Mouse (Mus musculus) kidney, embryonic 16.5 days (tissue): ENCODE data around the gene Hrk. TPM values are rescaled to one million over a fixed set of nuclear protein-coding genes. Genes with fewer than 3 reads are reported as not detected.

Source experiments
- ATAC-seq: fragments of 200-750 bp; cut with Nextera tagmentation; 2 replicates; pipeline ENCODE4 v1.8.0; 2017; ENCODE audit warnings: moderate TSS enrichment; ENCODE audit not compliant: low FRiP score, low TSS enrichment
- H3K27ac ChIP-seq: fragments of 300-500 bp; sonication (generic); 2 replicates; pipeline ENCODE4 v1.5.1; 2014; ENCODE audit warnings: low read length
- H3K27me3 ChIP-seq: fragments of 300-500 bp; sonication (generic); 2 replicates; pipeline ENCODE4 v1.6.1; 2014; ENCODE audit warnings: low read length, control low read depth, mixed read lengths; ENCODE audit not compliant: insufficient read depth
- H3K36me3 ChIP-seq: fragments of 300-500 bp; sonication (generic); 2 replicates; pipeline ENCODE4 v1.6.1; 2014; ENCODE audit warnings: low read length, control low read depth, mixed read lengths; ENCODE audit not compliant: insufficient read depth
- H3K4me1 ChIP-seq: fragments of 300-500 bp; sonication (generic); 2 replicates; pipeline ENCODE4 v1.6.1; 2014; ENCODE audit warnings: low read length, control low read depth, mixed read lengths; ENCODE audit not compliant: insufficient read depth
- H3K4me2 ChIP-seq: fragments of 300-500 bp; sonication (generic); replicated peaks from 2 replicates; pipeline ENCODE4 v1.6.1; 2014; ENCODE audit warnings: low read depth, low read length
- H3K4me3 ChIP-seq: fragments of 300-500 bp; sonication (generic); 2 replicates; pipeline ENCODE4 v1.5.1; 2014; ENCODE audit warnings: mild to moderate bottlenecking, low read length
- H3K9ac ChIP-seq: fragments of 300-500 bp; sonication (generic); replicated peaks from 2 replicates; pipeline ENCODE4 v1.6.1; 2014; ENCODE audit warnings: low read length
- H3K9me3 ChIP-seq: fragments of 300-500 bp; sonication (generic); 2 replicates; pipeline ENCODE4 v1.6.1; 2016; ENCODE audit warnings: low read length, control low read depth
- WGBS: fragments of 180-500 bp; shearing (Covaris S2); extraction: QIAGEN DNeasy Blood & Tissue Kit; methylation state at CpG from one replicate; pipeline ENCODE4 v1.1.7; 2014; 5-methylcytosine and 5-hydroxymethylcytosine counted together
- polyA plus RNA-seq: library from polyadenylated mRNA; unstranded; fragments of >200 nt; fragmentation: Nextera tagmentation; extraction: Ambion mirVana; gene quantifications from 2 replicates; pipeline ENCODE4 v1.2.1, GENCODE M21; 2015

Gene Hrk
- polyA plus RNA-seq, 1 experiment from 2014 or later = 0.09 TPM

DNA sequence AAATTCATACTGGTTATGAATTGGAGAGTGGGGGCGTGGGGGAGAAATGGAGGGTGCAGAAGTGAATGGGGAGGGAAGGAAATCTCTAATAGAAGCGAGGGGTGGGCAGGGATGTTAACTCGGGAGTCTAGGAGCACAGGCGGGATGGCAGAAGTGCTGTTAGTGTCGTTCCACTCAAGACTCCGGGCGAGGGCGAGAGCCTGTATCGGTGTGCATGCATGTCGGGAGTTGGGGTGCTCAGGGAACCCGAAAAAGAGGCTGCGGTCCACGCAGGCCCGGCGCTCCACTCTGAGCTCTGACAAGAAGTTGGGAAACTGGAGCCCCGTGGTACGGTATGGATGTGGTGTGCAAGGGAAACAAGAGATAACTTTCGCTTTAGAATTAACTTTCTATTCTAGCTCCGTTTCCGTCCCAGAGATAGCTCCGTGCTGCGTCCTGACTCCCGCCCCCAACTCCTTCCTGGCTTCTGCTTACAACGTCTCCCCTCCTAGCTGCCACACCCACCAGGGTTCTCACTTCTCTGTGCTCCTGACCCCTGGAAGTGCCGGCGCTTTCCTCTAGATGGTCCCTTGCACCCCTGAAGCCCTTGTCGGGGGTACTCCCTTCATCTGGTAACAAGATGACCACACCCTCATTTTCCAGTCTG is 7.8 kb downstream of the Hrk start:
- Histone ChIP-seq H3K27ac (no peak overlapping the region), H3K36me3 (no peaks in the 10 kb centered on the region), H3K9me3 (peaks cover 5% of the 10 kb centered on the region; the same call in 1 of the 2 replicates), H3K4me3 (peak overlapping the region; percentile 45), H3K9ac (no peak overlapping the region), H3K4me2 (peak overlapping the region; percentile 53), H3K27me3 (peaks cover 71% of the 10 kb centered on the region), H3K4me1 (peaks cover 30% of the 10 kb centered on the region)
- WGBS = under 1% methylated on average over 27 of the region's 27 CpGs
- no peak for ATAC-seq

DNA sequence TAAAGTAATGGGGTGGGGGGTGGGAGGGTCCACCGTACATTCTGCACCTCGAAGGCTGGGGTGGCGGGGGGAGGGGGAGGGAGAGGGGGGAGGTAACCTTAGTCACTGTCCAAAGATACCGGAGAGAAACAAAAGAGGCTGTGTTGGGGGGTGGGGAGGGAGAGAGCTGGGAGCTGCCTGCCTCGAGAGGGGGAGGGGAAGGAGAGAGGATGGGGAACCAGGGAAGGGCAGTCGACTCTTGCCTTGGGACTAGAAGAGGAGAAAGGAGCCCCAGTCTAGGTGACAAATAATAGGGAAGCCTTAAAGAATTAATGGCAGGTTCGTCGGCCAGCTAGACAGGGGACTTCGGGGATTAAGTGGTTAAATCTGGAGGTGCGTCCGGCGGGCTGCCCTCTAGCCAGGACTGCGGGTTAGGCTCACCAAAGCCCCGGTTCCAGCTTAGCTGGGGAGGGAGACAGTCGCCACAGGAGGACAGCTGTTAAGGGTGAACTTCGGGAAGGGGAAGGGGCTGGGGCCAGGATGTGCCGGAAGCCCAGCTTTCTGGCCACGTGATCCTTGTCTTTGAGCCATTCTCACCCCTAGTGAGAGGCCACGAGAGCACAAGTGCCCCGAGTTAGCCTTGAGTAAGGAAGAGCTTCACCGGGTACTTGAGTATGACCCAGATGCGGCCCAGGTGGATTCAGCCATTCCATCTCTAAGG is 10.0 kb downstream of the Hrk start:
- H3K9ac ChIP-seq = no peak overlapping the region
- peaks cover 5% of the 10 kb centered on the region; the same call in 1 of the 2 replicates for H3K9me3 ChIP-seq
- WGBS = under 1% methylated on average over 21 of the region's 22 CpGs
- no peaks in the 10 kb centered on the region for H3K36me3 ChIP-seq
- H3K27ac ChIP-seq = no peak overlapping the region
- peak overlapping the region; percentile 52 for H3K4me2 ChIP-seq
- peaks cover 52% of the 10 kb centered on the region for H3K27me3 ChIP-seq
- peaks cover 26% of the 10 kb centered on the region for H3K4me1 ChIP-seq
- ATAC-seq = no peak
- H3K4me3 ChIP-seq = peak overlapping the region; percentile 37

DNA sequence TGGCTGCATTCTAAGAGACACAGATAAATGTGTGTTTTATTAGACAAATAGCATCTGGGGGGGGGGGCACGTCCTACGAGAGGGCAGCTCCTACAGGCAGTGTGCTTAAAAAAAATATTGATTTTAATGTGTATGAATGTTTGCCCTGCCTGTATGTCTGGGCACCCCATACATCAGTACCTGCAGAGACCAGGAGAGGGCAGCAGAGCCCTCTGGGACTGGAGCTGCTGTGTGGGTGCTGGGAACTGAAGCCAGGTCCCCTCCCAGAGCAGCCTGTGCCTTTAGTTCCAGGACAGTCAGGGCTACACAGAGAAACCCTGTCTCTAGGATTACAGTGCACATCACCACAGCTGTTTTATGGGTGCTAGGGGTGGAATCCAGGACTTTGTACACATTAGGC is 10.7 kb downstream of the Hrk start:
- H3K27ac ChIP-seq = no peak overlapping the region
- no peak overlapping the region for H3K9ac ChIP-seq
- peaks cover 45% of the 10 kb centered on the region for H3K27me3 ChIP-seq
- peaks cover 5% of the 10 kb centered on the region; the same call in 1 of the 2 replicates for H3K9me3 ChIP-seq
- no peak overlapping the region for H3K4me3 ChIP-seq
- ATAC-seq = no peak
- peaks cover 21% of the 10 kb centered on the region for H3K4me1 ChIP-seq
- no peaks in the 10 kb centered on the region for H3K36me3 ChIP-seq
- H3K4me2 ChIP-seq = no peak overlapping the region
- WGBS = 32% methylated on average over 2 of the region's 2 CpGs

DNA sequence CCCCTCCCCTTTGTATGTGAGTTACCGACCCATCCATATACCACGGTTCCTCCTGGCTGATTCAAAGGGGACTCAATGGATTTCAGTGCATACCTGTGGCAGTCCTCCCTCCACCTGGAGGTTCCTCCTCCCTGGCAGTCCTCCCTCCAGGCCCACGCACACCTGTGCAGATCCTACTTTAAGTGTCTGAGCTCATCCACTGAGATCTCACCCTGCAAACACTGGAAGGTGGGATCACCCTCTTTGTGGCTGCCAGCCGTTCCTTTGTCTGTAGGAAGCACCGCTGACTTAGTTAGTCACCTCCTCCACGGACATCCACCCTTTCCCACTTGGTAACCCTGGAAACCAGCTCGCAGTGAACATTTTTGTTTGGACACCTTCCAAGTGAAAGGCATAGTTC is 13.2 kb downstream of the Hrk start:
- Histone ChIP-seq H3K4me2 (no peak overlapping the region), H3K9ac (no peak overlapping the region), H3K4me3 (no peak overlapping the region), H3K9me3 (peaks cover 5% of the 10 kb centered on the region; the same call in 1 of the 2 replicates), H3K36me3 (no peaks in the 10 kb centered on the region), H3K27ac (no peak overlapping the region), H3K4me1 (peaks cover 6% of the 10 kb centered on the region; the same call in 1 of the 2 replicates), H3K27me3 (peaks cover 24% of the 10 kb centered on the region)
- ATAC-seq = no peak
- 73% methylated on average over 7 of the region's 7 CpGs for whole genome bisulfite sequencing

DNA sequence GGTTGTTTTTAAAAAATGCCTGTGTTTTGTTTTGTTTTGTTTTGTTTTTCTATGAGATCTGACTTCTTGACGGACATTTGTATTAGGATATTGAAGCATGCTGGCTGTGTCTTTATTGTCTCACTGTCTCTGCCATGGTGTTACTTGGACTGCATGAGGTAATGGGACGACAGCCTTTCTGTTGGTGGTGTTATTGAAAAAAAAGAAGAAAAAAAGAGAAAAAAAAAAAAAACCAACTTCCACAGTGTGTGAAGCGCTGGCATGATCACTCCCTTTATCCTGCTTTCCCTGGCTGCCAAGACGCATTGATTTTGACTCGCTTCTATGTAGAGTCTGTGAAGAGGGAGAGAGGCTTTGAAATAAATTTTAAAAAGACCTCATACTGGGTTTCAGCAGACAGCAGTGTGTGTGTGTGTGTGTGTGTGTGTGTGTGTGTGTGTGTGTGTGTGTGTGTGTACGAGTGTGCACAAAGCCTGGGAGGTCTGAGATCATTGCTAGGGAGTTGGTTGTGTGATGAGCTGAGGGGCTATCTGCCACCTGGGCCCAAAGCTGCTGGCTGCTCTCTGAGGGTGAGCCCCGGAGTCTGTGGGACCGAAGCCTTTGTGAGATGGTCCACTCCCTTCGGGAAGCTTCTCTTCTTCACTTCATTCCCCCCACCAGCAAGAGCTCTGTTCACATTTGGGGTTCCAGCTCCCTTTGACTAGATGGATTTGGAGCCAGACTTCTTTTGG is 22.6 kb downstream of the Hrk start:
- ATAC-seq = no peak
- WGBS = 82% methylated on average over 9 of the region's 9 CpGs

DNA sequence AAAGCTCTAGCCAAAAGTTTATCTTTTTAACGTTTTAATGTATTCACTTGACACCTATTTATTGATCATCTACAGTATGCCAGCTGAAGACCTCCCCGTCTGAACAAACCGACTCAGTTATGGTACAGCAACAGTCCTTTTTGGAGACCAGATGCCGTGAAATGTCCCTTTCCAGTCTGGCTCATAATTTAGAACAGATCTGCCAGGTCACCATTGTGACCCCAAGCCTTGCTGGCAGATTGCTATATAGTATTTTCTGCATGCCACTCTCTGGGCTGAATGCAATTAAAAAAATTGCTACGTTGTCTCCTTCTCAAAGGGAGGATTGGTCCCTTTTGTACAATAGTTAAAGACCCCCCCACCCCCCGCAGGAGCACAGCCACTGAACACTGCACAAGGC is 23.9 kb downstream of the Hrk start:
- no peaks in the 10 kb centered on the region for H3K36me3 ChIP-seq
- H3K4me1 ChIP-seq = no peaks in the 10 kb centered on the region
- no peak for ATAC-seq
- H3K9me3 ChIP-seq = no peaks in the 10 kb centered on the region
- no peak overlapping the region for H3K27ac ChIP-seq
- no peak overlapping the region for H3K4me2 ChIP-seq
- H3K4me3 ChIP-seq = no peak overlapping the region
- 52% methylated on average over 6 of the region's 6 CpGs for WGBS
- peaks cover 11% of the 10 kb centered on the region for H3K27me3 ChIP-seq
- H3K9ac ChIP-seq = no peak overlapping the region

More for the DNA sequence above, 22.6 kb downstream of the Hrk start:
- no peaks in the 10 kb centered on the region for H3K9me3 ChIP-seq
- no peak overlapping the region for H3K9ac ChIP-seq
- H3K4me1 ChIP-seq = no peaks in the 10 kb centered on the region
- H3K36me3 ChIP-seq = no peaks in the 10 kb centered on the region
- peaks cover 9% of the 10 kb centered on the region for H3K27me3 ChIP-seq
- no peak overlapping the region for H3K4me3 ChIP-seq
- H3K4me2 ChIP-seq = no peak overlapping the region
- H3K27ac ChIP-seq = no peak overlapping the region

DNA sequence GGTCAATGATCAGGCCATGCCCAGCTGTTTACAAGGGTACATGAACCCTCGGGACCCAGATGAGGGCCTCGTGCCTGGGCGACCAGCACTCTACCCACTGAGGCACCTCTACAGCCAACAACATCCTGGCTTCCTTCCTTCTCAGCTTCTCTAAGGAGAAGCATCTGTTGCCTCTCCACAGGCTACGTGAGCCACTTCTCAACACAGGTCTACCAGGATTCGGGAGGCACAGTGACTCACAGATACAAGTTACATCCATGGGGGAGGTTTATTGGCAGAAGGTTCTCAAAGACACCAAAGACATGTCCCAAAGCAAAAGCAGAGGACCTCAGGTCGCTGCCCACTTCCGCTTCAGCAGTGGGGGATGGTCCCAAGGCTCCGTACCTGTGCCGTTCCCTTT is 26.0 kb downstream of the Hrk start:
- H3K4me1 ChIP-seq = no peaks in the 10 kb centered on the region
- WGBS = 79% methylated on average over 9 of the region's 9 CpGs
- H3K4me2 ChIP-seq = no peak overlapping the region
- H3K4me3 ChIP-seq = no peak overlapping the region
- H3K27ac ChIP-seq = no peak overlapping the region
- H3K36me3 ChIP-seq = no peaks in the 10 kb centered on the region
- no peaks in the 10 kb centered on the region for H3K9me3 ChIP-seq
- peaks cover 11% of the 10 kb centered on the region for H3K27me3 ChIP-seq
- no peak overlapping the region for H3K9ac ChIP-seq
- ATAC-seq = no peak

DNA sequence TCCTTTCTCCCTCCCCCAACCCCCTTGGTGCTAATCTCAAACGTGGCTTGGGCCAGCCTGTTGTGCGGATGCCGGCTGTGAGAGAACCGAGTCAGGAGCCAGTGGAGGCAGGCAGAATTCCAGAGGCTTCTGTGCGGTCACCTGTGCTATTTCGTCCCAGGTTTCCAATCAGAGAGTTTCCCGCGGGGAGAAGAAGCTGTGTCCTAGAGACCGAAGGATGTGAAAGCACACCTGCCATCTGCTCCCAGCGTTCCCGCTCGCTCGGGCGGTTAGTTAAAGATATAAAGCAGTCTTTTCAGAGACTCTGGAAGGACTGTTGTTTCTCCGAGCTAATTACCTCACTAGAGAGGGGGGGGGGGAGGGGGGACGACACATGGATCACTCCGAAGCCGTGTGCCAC is 27.8 kb downstream of the Hrk start:
- no peak for ATAC-seq
- no peaks in the 10 kb centered on the region for H3K4me1 ChIP-seq
- peaks cover 11% of the 10 kb centered on the region for H3K27me3 ChIP-seq
- H3K4me3 ChIP-seq = no peak overlapping the region
- WGBS = 29% methylated on average over 18 of the region's 18 CpGs
- no peak overlapping the region for H3K4me2 ChIP-seq
- H3K27ac ChIP-seq = no peak overlapping the region
- no peak overlapping the region for H3K9ac ChIP-seq
- no peaks in the 10 kb centered on the region for H3K9me3 ChIP-seq
- no peaks in the 10 kb centered on the region for H3K36me3 ChIP-seq

DNA sequence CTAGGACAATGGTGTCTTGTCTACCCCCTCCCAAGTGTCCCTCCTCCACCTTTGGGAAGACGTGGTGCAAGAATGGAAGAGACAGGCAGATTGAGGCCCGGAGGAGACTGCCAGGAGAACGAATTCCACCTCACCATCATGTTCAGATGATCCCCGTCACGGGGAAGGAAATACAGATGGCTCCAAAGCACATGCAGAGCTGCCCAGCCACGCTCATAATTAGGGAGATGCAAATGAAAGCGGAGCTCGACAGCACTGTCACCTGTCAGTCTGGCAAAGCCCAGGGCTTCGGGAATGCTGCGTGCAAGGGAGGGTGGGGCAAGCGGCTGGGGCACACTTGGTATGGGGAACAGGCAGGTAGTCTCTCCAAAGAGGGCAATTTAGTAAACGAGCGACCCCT is 33.0 kb downstream of the Hrk start:
- ATAC-seq = no peak
- no peak overlapping the region for H3K9ac ChIP-seq
- WGBS = 81% methylated on average over 13 of the region's 13 CpGs
- H3K9me3 ChIP-seq = no peaks in the 10 kb centered on the region
- no peaks in the 10 kb centered on the region for H3K36me3 ChIP-seq
- H3K27ac ChIP-seq = no peak overlapping the region
- no peaks in the 10 kb centered on the region; the same call in 1 of the 2 replicates for H3K27me3 ChIP-seq
- no peaks in the 10 kb centered on the region for H3K4me1 ChIP-seq
- H3K4me3 ChIP-seq = no peak overlapping the region
- H3K4me2 ChIP-seq = no peak overlapping the region
